Mouse (Mus musculus): Measurements from ENCODE around the gene Gm20388. TPM values are rescaled to one million over a fixed set of nuclear protein-coding genes. Genes with fewer than 3 reads are reported as not detected.

Gene Gm20388
- polyA plus RNA-seq, 1 experiment, result not detected

- H3K4me3 ChIP-seq (ENCODE audit: insufficient read depth, low read depth, low read length), result peak overlapping the region; percentile 79
- TF ChIP-seq CTCF (IDR thresholded peaks at IDR 0.05; ENCODE audit: insufficient read depth, low read depth, low read length), result no peak
- TF ChIP-seq POLR2A (IDR thresholded peaks at IDR 0.05; ENCODE audit: insufficient read depth, low read depth, low read length), result no peak
- peaks cover 18% of the 10 kb centered on the region for H3K4me1 ChIP-seq (ENCODE audit: control insufficient read depth, insufficient read depth, low read length)
- H3K27ac ChIP-seq (ENCODE audit: insufficient read depth, low read depth, low read length), result no peak overlapping the region
- WGBS, result 2% methylated on average over 44 of the region's 44 CpGs
These were observed 723.1 kb downstream of the Gm20388 start for GRCm38 (mm10) chr8:120633665-120634271.

- TF ChIP-seq CTCF (IDR thresholded peaks at IDR 0.05; ENCODE audit: insufficient read depth, low read depth, low read length), result no peak
- no peak for TF ChIP-seq POLR2A (IDR thresholded peaks at IDR 0.05; ENCODE audit: insufficient read depth, low read depth, low read length)
- Histone ChIP-seq H3K4me1 (ENCODE audit: control insufficient read depth, insufficient read depth, low read length) (peaks cover 18% of the 10 kb centered on the region), H3K27ac (ENCODE audit: insufficient read depth, low read depth, low read length) (no peak overlapping the region), H3K4me3 (ENCODE audit: insufficient read depth, low read depth, low read length) (peak overlapping the region; percentile 79)
- WGBS, result 1% methylated on average over 40 of the region's 42 CpGs
These were observed 723.7 kb downstream of the Gm20388 start for GRCm38 (mm10) chr8:120634329-120634839.

- WGBS, result 56% methylated on average over 8 of the region's 8 CpGs
- no peak for TF ChIP-seq POLR2A (IDR thresholded peaks at IDR 0.05; ENCODE audit: insufficient read depth, low read depth, low read length)
- no peak for TF ChIP-seq CTCF (IDR thresholded peaks at IDR 0.05; ENCODE audit: insufficient read depth, low read depth, low read length)
- Histone ChIP-seq H3K4me1 (ENCODE audit: control insufficient read depth, insufficient read depth, low read length) (peaks cover 3% of the 10 kb centered on the region; the same call in 1 of the 2 replicates), H3K27ac (ENCODE audit: insufficient read depth, low read depth, low read length) (no peak overlapping the region), H3K4me3 (ENCODE audit: insufficient read depth, low read depth, low read length) (no peak overlapping the region)
These were observed 730.6 kb downstream of the Gm20388 start for GRCm38 (mm10) chr8:120641245-120641644.

GRCm38 (mm10) chr8:120642031-120642662 is 731.5 kb downstream of the Gm20388 start:
- no peak overlapping the region for H3K27ac ChIP-seq (ENCODE audit: insufficient read depth, low read depth, low read length)
- TF ChIP-seq POLR2A (IDR thresholded peaks at IDR 0.05; ENCODE audit: insufficient read depth, low read depth, low read length) (no peak), CTCF (IDR thresholded peaks at IDR 0.05; ENCODE audit: insufficient read depth, low read depth, low read length) (no peak)

GRCm38 (mm10) chr8:120644663-120645062 is 734.0 kb downstream of the Gm20388 start:
- Histone ChIP-seq H3K4me1 (ENCODE audit: control insufficient read depth, insufficient read depth, low read length) (peaks cover 3% of the 10 kb centered on the region; the same call in 1 of the 2 replicates), H3K4me3 (ENCODE audit: insufficient read depth, low read depth, low read length) (no peak overlapping the region), H3K27ac (ENCODE audit: insufficient read depth, low read depth, low read length) (peak overlapping the region; percentile 46; the same call in 1 of the 2 replicates)
- TF ChIP-seq POLR2A (IDR thresholded peaks at IDR 0.05; ENCODE audit: insufficient read depth, low read depth, low read length) (no peak), CTCF (IDR thresholded peaks at IDR 0.05; ENCODE audit: insufficient read depth, low read depth, low read length) (no peak)
- WGBS, result 41% methylated on average over 7 of the region's 7 CpGs

More at GRCm38 (mm10) chr8:120642031-120642662, 731.5 kb downstream of the Gm20388 start:
- H3K4me3 ChIP-seq (ENCODE audit: insufficient read depth, low read depth, low read length), result no peak overlapping the region
- WGBS, result 88% methylated on average over 10 of the region's 10 CpGs
- H3K4me1 ChIP-seq (ENCODE audit: control insufficient read depth, insufficient read depth, low read length), result peaks cover 3% of the 10 kb centered on the region; the same call in 1 of the 2 replicates

- WGBS, result 55% methylated on average over 7 of the region's 7 CpGs
- TF ChIP-seq POLR2A (IDR thresholded peaks at IDR 0.05; ENCODE audit: insufficient read depth, low read depth, low read length), result no peak
- TF ChIP-seq CTCF (IDR thresholded peaks at IDR 0.05; ENCODE audit: insufficient read depth, low read depth, low read length), result no peak
- Histone ChIP-seq H3K4me3 (ENCODE audit: insufficient read depth, low read depth, low read length) (no peak within 1 kb of the TSS), H3K27ac (ENCODE audit: insufficient read depth, low read depth, low read length) (no peak within 1 kb of the TSS), H3K4me1 (ENCODE audit: control insufficient read depth, insufficient read depth, low read length) (peaks cover 3% of the 10 kb centered on the region; the same call in 1 of the 2 replicates)
These were observed 736.9 kb downstream of the Gm20388 start, which contains the start of gene 1190005I06Rik for GRCm38 (mm10) chr8:120647532-120647931. 1190005I06Rik (minus strand) TSS chr8:120647632.

- TF ChIP-seq CTCF (IDR thresholded peaks at IDR 0.05; ENCODE audit: insufficient read depth, low read depth, low read length) (no peak), POLR2A (IDR thresholded peaks at IDR 0.05; ENCODE audit: insufficient read depth, low read depth, low read length) (no peak)
- WGBS, result 63% methylated on average over 7 of the region's 7 CpGs
- Histone ChIP-seq H3K4me3 (ENCODE audit: insufficient read depth, low read depth, low read length) (no peak overlapping the region), H3K27ac (ENCODE audit: insufficient read depth, low read depth, low read length) (peak overlapping the region; percentile 28), H3K4me1 (ENCODE audit: control insufficient read depth, insufficient read depth, low read length) (peaks cover 24% of the 10 kb centered on the region)
These were observed 745.8 kb downstream of the Gm20388 start for GRCm38 (mm10) chr8:120656322-120657052.

- H3K4me1 ChIP-seq (ENCODE audit: control insufficient read depth, insufficient read depth, low read length), result peaks cover 24% of the 10 kb centered on the region
- no peak overlapping the region for H3K4me3 ChIP-seq (ENCODE audit: insufficient read depth, low read depth, low read length)
- TF ChIP-seq CTCF (IDR thresholded peaks at IDR 0.05; ENCODE audit: insufficient read depth, low read depth, low read length) (no peak), POLR2A (IDR thresholded peaks at IDR 0.05; ENCODE audit: insufficient read depth, low read depth, low read length) (no peak)
- no peak overlapping the region for H3K27ac ChIP-seq (ENCODE audit: insufficient read depth, low read depth, low read length)
- WGBS, result 64% methylated on average over 8 of the region's 8 CpGs
These were observed 746.8 kb downstream of the Gm20388 start for GRCm38 (mm10) chr8:120657415-120657814.

Data from olfactory bulb, adult 2 months (tissue).